Mouse (Mus musculus) ES-Bruce4 (cell line): Measurements from ENCODE around the gene Hikeshi. TPM values are rescaled to one million over a fixed set of nuclear protein-coding genes. Genes with fewer than 3 reads are reported as not detected.

ENCODE experiments used
- H3K27ac ChIP-seq: 2 replicates; pipeline ENCODE4 v1.5.1; 2012; ENCODE audit warnings: low read length, inconsistent platforms; ENCODE audit not compliant: insufficient read depth
- H3K27me3 ChIP-seq: 2 replicates; pipeline ENCODE4 v1.6.1; 2012; ENCODE audit warnings: mild to moderate bottlenecking, low read length, inconsistent platforms; ENCODE audit not compliant: control insufficient read depth, poor library complexity, insufficient read depth, severe bottlenecking
- H3K36me3 ChIP-seq: 2 replicates; pipeline ENCODE4 v1.6.1; 2012; ENCODE audit warnings: inconsistent platforms, mild to moderate bottlenecking, low read length, moderate library complexity; ENCODE audit not compliant: control insufficient read depth, poor library complexity, insufficient read depth, severe bottlenecking
- H3K4me1 ChIP-seq: one replicate; pipeline ENCODE4 v1.8.1; 2011; ENCODE audit warnings: low read length; ENCODE audit not compliant: control insufficient read depth, insufficient read depth
- H3K4me3 ChIP-seq: 2 replicates; pipeline ENCODE4 v1.5.1; 2011; ENCODE audit warnings: low read depth, mild to moderate bottlenecking, low read length
- H3K9ac ChIP-seq: 2 replicates; pipeline ENCODE4 v1.6.1; 2012; ENCODE audit warnings: low read depth, mild to moderate bottlenecking, inconsistent platforms; ENCODE audit not compliant: poor library complexity, severe bottlenecking
- H3K9me3 ChIP-seq: replicated peaks from 2 replicates; pipeline ENCODE4 v1.6.1; 2012; ENCODE audit warnings: mild to moderate bottlenecking, low read length, inconsistent platforms; ENCODE audit not compliant: control insufficient read depth, poor library complexity, insufficient read depth, severe bottlenecking
- CTCF ChIP-seq: IDR thresholded peaks from one replicate; pipeline ENCODE4 v1.8.1; 2011; ENCODE audit warnings: low read depth, low read length
- EP300 ChIP-seq: IDR thresholded peaks from 2 replicates; pipeline ENCODE4 v1.6.1; 2011; ENCODE audit warnings: low read depth, low read length; ENCODE audit not compliant: insufficient read depth
- POLR2A ChIP-seq: IDR thresholded peaks from one replicate; pipeline ENCODE4 v1.8.1; 2011; ENCODE audit warnings: low read length; ENCODE audit not compliant: insufficient read depth
- polyA plus RNA-seq: library from polyadenylated mRNA; stranded (reverse); fragments of >200 nt; gene quantifications from 2 replicates; pipeline ENCODE4 v1.2.4, GENCODE M21; 2011; ENCODE audit warnings: low read depth; ENCODE audit not compliant: missing spikeins, insufficient read depth, insufficient read length

Gene Hikeshi
- polyA plus RNA-seq, 1 experiment = 64.7 TPM

GRCm38 (mm10) chr7:89963135-89963534, 22.1 kb upstream of the Hikeshi start:
- Histone ChIP-seq H3K4me1 (no peaks in the 10 kb centered on the region), H3K4me3 (no peak overlapping the region), H3K9ac (no peak overlapping the region), H3K27me3 (no peaks in the 10 kb centered on the region), H3K9me3 (no peaks in the 10 kb centered on the region), H3K36me3 (peaks cover 78% of the 10 kb centered on the region), H3K27ac (no peak overlapping the region)
- TF ChIP-seq POLR2A (no peak), CTCF (no peak), EP300 (no peak)

GRCm38 (mm10) chr7:89957300-89957699, 16.3 kb upstream of the Hikeshi start:
- H3K9ac ChIP-seq = no peak overlapping the region
- H3K4me1 ChIP-seq = no peaks in the 10 kb centered on the region
- H3K4me3 ChIP-seq = no peak overlapping the region
- H3K36me3 ChIP-seq = peaks cover 59% of the 10 kb centered on the region
- H3K27ac ChIP-seq = no peak overlapping the region
- H3K9me3 ChIP-seq = no peaks in the 10 kb centered on the region
- TF ChIP-seq EP300 = no peak
- TF ChIP-seq CTCF = peak; percentile 36
- TF ChIP-seq POLR2A = no peak
- no peaks in the 10 kb centered on the region for H3K27me3 ChIP-seq

GRCm38 (mm10) chr7:89954261-89954660, 13.3 kb upstream of the Hikeshi start:
- Histone ChIP-seq H3K9me3 (no peaks in the 10 kb centered on the region), H3K4me3 (no peak overlapping the region), H3K27ac (no peak overlapping the region), H3K36me3 (peaks cover 35% of the 10 kb centered on the region), H3K27me3 (no peaks in the 10 kb centered on the region), H3K9ac (no peak overlapping the region), H3K4me1 (no peaks in the 10 kb centered on the region)
- TF ChIP-seq POLR2A (no peak), CTCF (no peak), EP300 (no peak)

- no peak overlapping the region for H3K27ac ChIP-seq
- H3K36me3 ChIP-seq = peaks cover 2% of the 10 kb centered on the region; the same call in 1 of the 2 replicates
- H3K9ac ChIP-seq = no peak overlapping the region
- no peak overlapping the region for H3K4me3 ChIP-seq
- TF ChIP-seq CTCF = no peak
- TF ChIP-seq POLR2A = no peak
- TF ChIP-seq EP300 = no peak
- H3K27me3 ChIP-seq = no peaks in the 10 kb centered on the region
- H3K4me1 ChIP-seq = no peaks in the 10 kb centered on the region
- H3K9me3 ChIP-seq = no peaks in the 10 kb centered on the region
Observed at GRCm38 (mm10) chr7:89949403-89949802, 8.4 kb upstream of the Hikeshi start.

GRCm38 (mm10) chr7:89948026-89948425, 7.0 kb upstream of the Hikeshi start:
- no peaks in the 10 kb centered on the region for H3K9me3 ChIP-seq
- H3K9ac ChIP-seq = no peak overlapping the region
- TF ChIP-seq POLR2A (no peak), CTCF (no peak), EP300 (no peak)
- 0 out of 2 replicates have a peak, but pooled peaks cover 2% of the 10 kb centered on the region for H3K36me3 ChIP-seq
- H3K27ac ChIP-seq = no peak overlapping the region
- H3K27me3 ChIP-seq = no peaks in the 10 kb centered on the region
- no peaks in the 10 kb centered on the region for H3K4me1 ChIP-seq
- no peak overlapping the region for H3K4me3 ChIP-seq

- Histone ChIP-seq H3K4me1 (no peaks in the 10 kb centered on the region), H3K4me3 (peak overlapping the region; percentile 36), H3K9me3 (no peaks in the 10 kb centered on the region), H3K9ac (peak overlapping the region; percentile 73), H3K36me3 (peaks cover 4% of the 10 kb centered on the region), H3K27ac (peak overlapping the region; percentile 25; the same call in 1 of the 2 replicates), H3K27me3 (no peaks in the 10 kb centered on the region)
- no peak for TF ChIP-seq CTCF
- no peak for TF ChIP-seq EP300
- TF ChIP-seq POLR2A = no peak
Observed at GRCm38 (mm10) chr7:89939497-89940353, 1.3 kb downstream of the Hikeshi start.
